ENCODE assay signal across 13 mouse cellular contexts in the genomic region with DNA sequence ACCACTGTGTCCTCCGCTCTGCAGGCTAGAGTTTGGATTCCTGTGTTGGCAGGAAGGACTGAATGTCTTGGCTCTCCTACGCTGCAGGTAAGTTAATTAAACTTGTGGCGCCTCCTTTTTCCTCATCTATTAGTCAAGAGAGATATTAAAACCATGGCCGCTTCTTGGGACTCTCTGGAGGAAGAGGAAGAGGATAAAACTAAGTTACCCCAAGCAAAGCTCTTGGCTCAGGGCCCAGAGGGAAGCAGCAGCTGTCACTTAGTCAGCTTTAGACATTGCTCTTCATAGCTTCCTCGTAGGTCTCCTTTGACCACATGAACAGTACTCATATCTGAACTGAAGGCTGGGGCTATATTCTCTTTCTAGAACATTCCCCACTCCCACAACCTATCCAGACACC. TPM values are rescaled to one million over a fixed set of nuclear protein-coding genes. Genes with fewer than 3 reads are reported as not detected.
A peak's percentile ranks its signal among the peaks of the same experiment; 100 is the strongest.
DNase-seq lines count a peak whose midpoint lies in the region; ATAC-seq and TF ChIP-seq lines count a peak whose summit lies in the region.
"Had no signal": no experiment of that assay in that cellular context is flagged by ENCODE, and none has a peak within 500 bp of the region (broad histone marks: within the 10 kb centered on the region; RNA-seq: fewer than 3 reads in every experiment).

No protein-coding gene starts in this region.

- H3K27me3 ChIP-seq in kidney, adult 2 months (replicated peaks; ENCODE audit: control insufficient read depth, insufficient read depth, low read length), result no peaks in the 10 kb centered on the region
- no peaks in the 10 kb centered on the region for H3K27me3 ChIP-seq in kidney, embryonic 15.5 days
- no peaks in the 10 kb centered on the region for H3K27me3 ChIP-seq in intestine, embryonic 15.5 days (replicated peaks)
- no peaks in the 10 kb centered on the region; the same call in 1 of the 2 replicates for H3K27me3 ChIP-seq in hindbrain, postnatal 0 days (ENCODE audit: insufficient read depth, low read length)
- H3K27me3 ChIP-seq in forebrain, embryonic 10.5 days (ENCODE audit: poor library complexity, severe bottlenecking), result no peaks in the 10 kb centered on the region
- H3K27me3 ChIP-seq: hindbrain, embryonic 15.5 days; neural tube, embryonic 15.5 days had no signal

- DNase-seq in kidney, adult 2 months, result peak; percentile 61
- peak; percentile 84 for DNase-seq in MEL-GATA-1-ER (ENCODE audit: extremely low read depth, low read depth)
- DNase-seq in lung, postnatal 36 days, result peak; percentile 62
- DNase-seq in testis, postnatal 14 days (ENCODE audit: low spot score), result no peak
- no peak for DNase-seq in hindbrain, postnatal 0 days (ENCODE audit: low spot score)
- no peak for DNase-seq in forebrain, embryonic 10.5 days (ENCODE audit: extremely low spot score, low spot score)
- DNase-seq: adrenal gland, adult 8-10 months had no signal

- H3K4me2 ChIP-seq in kidney, embryonic 15.5 days, result no peak overlapping the region
- no peak overlapping the region for H3K4me2 ChIP-seq in intestine, embryonic 15.5 days (replicated peaks)
- H3K4me2 ChIP-seq in hindbrain, postnatal 0 days (ENCODE audit: low read depth, low read length), result no peak overlapping the region
- H3K4me2 ChIP-seq: hindbrain, embryonic 15.5 days; neural tube, embryonic 15.5 days had no signal

- H3K36me3 ChIP-seq in kidney, adult 2 months (ENCODE audit: control insufficient read depth, insufficient read depth, low read length), result no peaks in the 10 kb centered on the region
- no peaks in the 10 kb centered on the region for H3K36me3 ChIP-seq in kidney, embryonic 15.5 days
- no peaks in the 10 kb centered on the region for H3K36me3 ChIP-seq in intestine, embryonic 15.5 days
- H3K36me3 ChIP-seq in hindbrain, postnatal 0 days (ENCODE audit: insufficient read depth, low read length), result no peaks in the 10 kb centered on the region
- no peaks in the 10 kb centered on the region for H3K36me3 ChIP-seq in forebrain, embryonic 10.5 days (replicated peaks)
- H3K36me3 ChIP-seq: embryonic facial prominence, embryonic 10.5 days; hindbrain, embryonic 15.5 days; limb, embryonic 10.5 days; neural tube, embryonic 15.5 days had no signal

- H3K9me3 ChIP-seq in kidney, embryonic 15.5 days (replicated peaks), result no peaks in the 10 kb centered on the region
- no peaks in the 10 kb centered on the region for H3K9me3 ChIP-seq in intestine, embryonic 15.5 days
- H3K9me3 ChIP-seq in hindbrain, postnatal 0 days (ENCODE audit: low read length), result no peaks in the 10 kb centered on the region
- no peaks in the 10 kb centered on the region for H3K9me3 ChIP-seq in forebrain, embryonic 10.5 days
- H3K9me3 ChIP-seq: embryonic facial prominence, embryonic 10.5 days; hindbrain, embryonic 15.5 days; limb, embryonic 10.5 days; neural tube, embryonic 15.5 days had no signal

- H3K9ac ChIP-seq in kidney, embryonic 15.5 days, result no peak overlapping the region
- H3K9ac ChIP-seq in intestine, embryonic 15.5 days, result no peak overlapping the region
- H3K9ac ChIP-seq in hindbrain, postnatal 0 days (replicated peaks; ENCODE audit: low read length), result no peak overlapping the region
- H3K9ac ChIP-seq: hindbrain, embryonic 15.5 days; neural tube, embryonic 15.5 days had no signal

- no peak for TF ChIP-seq CTCF in kidney, adult 2 months (conservative IDR thresholded peaks at IDR 0.05; ENCODE audit: insufficient read depth, insufficient read length, low read depth, low read length)
- no peak for TF ChIP-seq CTCF in hindbrain, postnatal 0 days (IDR thresholded peaks at IDR 0.05; ENCODE audit: low read depth)

- WGBS in kidney, adult 2 months, result 48% methylated on average over 5 of the region's 5 CpGs
- WGBS in kidney, embryonic 15.5 days, result 76% methylated on average over 5 of the region's 5 CpGs
- 63% methylated on average over 5 of the region's 5 CpGs for WGBS in intestine, embryonic 15.5 days
- WGBS in hindbrain, postnatal 0 days, result 69% methylated on average over 5 of the region's 5 CpGs
- WGBS in forebrain, embryonic 10.5 days, result 91% methylated on average over 5 of the region's 5 CpGs

- H3K4me1 ChIP-seq in kidney, adult 2 months (ENCODE audit: control insufficient read depth, insufficient read depth, low read length), result peaks cover 2% of the 10 kb centered on the region; the same call in 1 of the 2 replicates
- no peaks in the 10 kb centered on the region for H3K4me1 ChIP-seq in kidney, embryonic 15.5 days
- 0 out of 2 replicates have a peak, but pooled peaks cover 11% of the 10 kb centered on the region for H3K4me1 ChIP-seq in intestine, embryonic 15.5 days (replicated peaks)
- H3K4me1 ChIP-seq in hindbrain, postnatal 0 days (ENCODE audit: insufficient read depth, low read length), result no peaks in the 10 kb centered on the region
- peaks cover 3% of the 10 kb centered on the region; the same call in 1 of the 2 replicates for H3K4me1 ChIP-seq in forebrain, embryonic 10.5 days
- H3K4me1 ChIP-seq: embryonic facial prominence, embryonic 10.5 days; hindbrain, embryonic 15.5 days; limb, embryonic 10.5 days; neural tube, embryonic 15.5 days had no signal

- ATAC-seq in kidney, embryonic 15.5 days (replicated peaks; ENCODE audit: low FRiP score), result no peak
- ATAC-seq in intestine, embryonic 15.5 days, result peak; percentile 79
- no peak for ATAC-seq in hindbrain, postnatal 0 days

- no peak overlapping the region for H3K27ac ChIP-seq in kidney, adult 2 months (ENCODE audit: insufficient read depth, low read depth, low read length)
- H3K27ac ChIP-seq in kidney, embryonic 15.5 days, result no peak overlapping the region
- H3K27ac ChIP-seq in intestine, embryonic 15.5 days, result peak overlapping the region; percentile 18; the same call in 1 of the 2 replicates
- H3K27ac ChIP-seq in hindbrain, postnatal 0 days, result no peak overlapping the region
- no peak overlapping the region for H3K27ac ChIP-seq in forebrain, embryonic 10.5 days
- H3K27ac ChIP-seq: embryonic facial prominence, embryonic 10.5 days; hindbrain, embryonic 15.5 days; limb, embryonic 10.5 days; neural tube, embryonic 15.5 days had no signal

- no peak for TF ChIP-seq POLR2A in kidney, adult 2 months (IDR thresholded peaks at IDR 0.05; ENCODE audit: low read depth, low read length)

- H3K4me3 ChIP-seq in kidney, adult 2 months (ENCODE audit: insufficient read depth, low read depth, low read length), result no peak overlapping the region
- no peak overlapping the region for H3K4me3 ChIP-seq in kidney, embryonic 15.5 days (replicated peaks)
- no peak overlapping the region for H3K4me3 ChIP-seq in intestine, embryonic 15.5 days (replicated peaks)
- no peak overlapping the region for H3K4me3 ChIP-seq in hindbrain, postnatal 0 days (ENCODE audit: low read length)
- no peak overlapping the region for H3K4me3 ChIP-seq in forebrain, embryonic 10.5 days
- H3K4me3 ChIP-seq: embryonic facial prominence, embryonic 10.5 days; hindbrain, embryonic 15.5 days; limb, embryonic 10.5 days; neural tube, embryonic 15.5 days had no signal

RNA-seq across cellular contexts. Expression of gene Atp13a3, which starts 10.5 kb away (rescaled TPM):
- 23.5 and 25.4 TPM in 2 replicates for polyA plus RNA-seq in kidney, adult 2 months (2012; rRNA removed)
- polyA plus RNA-seq in kidney, embryonic 15.5 days (2015; fragmentation: Nextera tagmentation; extraction: Ambion mirVana), result 12.1 and 14.0 TPM in 2 replicates
- 18.9 and 21.4 TPM in 2 replicates for polyA plus RNA-seq in intestine, embryonic 15.5 days (2015; fragmentation: Nextera tagmentation; extraction: Ambion mirVana)
- 19.7 and 30.8 TPM in 2 replicates for total RNA-seq in hindbrain, postnatal 0 days (2014; rRNA removed)
- polyA plus RNA-seq in hindbrain, postnatal 0 days (2015; fragmentation: Nextera tagmentation; extraction: Ambion mirVana), result 7.0 and 7.1 TPM in 2 replicates
- polyA plus RNA-seq in forebrain, embryonic 10.5 days (2016; fragmentation: Nextera tagmentation; extraction: Ambion mirVana), result 9.9 and 10.5 TPM in 2 replicates

Comparison
In these comparisons a context has a peak if more than half of its experiments do, and no peak if none do; other contexts are left out.
1. DNase-seq: peak in kidney, adult 2 months (single experiment), MEL-GATA-1-ER (single experiment) and lung, postnatal 36 days (single experiment); none in testis, postnatal 14 days (single experiment), hindbrain, postnatal 0 days (single experiment) and forebrain, embryonic 10.5 days (single experiment).